Mouse (Mus musculus): Measurements from ENCODE around the gene Gm4884. TPM values are rescaled to one million over a fixed set of nuclear protein-coding genes. Genes with fewer than 3 reads are reported as not detected.
"Not testable (repeated sequence)": the region's sequence is repeated elsewhere in the genome, so short reads cannot be mapped to it uniquely, and the experiment has no call there.

The Gm4884 gene
- polyA plus RNA-seq (2014; fragmentation: Nextera tagmentation; extraction: Ambion mirVana): not detected in 2 replicates

DNA sequence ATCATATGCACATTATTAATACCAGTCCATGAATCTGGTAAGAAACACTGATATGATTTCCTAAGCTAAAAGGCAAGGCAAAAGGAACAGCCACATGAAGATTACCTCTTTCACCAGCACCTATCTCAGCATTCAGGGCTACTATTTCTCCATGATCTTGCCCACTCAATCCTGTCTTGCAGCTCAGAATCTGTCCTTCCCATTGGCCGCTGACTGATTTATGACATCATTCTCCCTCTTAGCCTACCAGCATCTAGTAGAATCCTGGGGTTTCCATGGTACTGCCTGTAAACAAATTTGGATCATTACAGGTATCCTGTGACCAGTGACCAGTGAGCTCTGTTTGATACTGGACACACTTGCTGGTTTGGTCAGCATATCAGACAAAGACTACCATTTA is at the start of gene Gm4884:
Gene Gm4884 (plus strand): TSS at position 301 of the 400 bp plus-strand sequence.
- not testable (repeated sequence) for H3K4me2 ChIP-seq (ENCODE audit: low read depth, low read length, severe bottlenecking); H3K4me3 ChIP-seq (ENCODE audit: low read depth, low read length); ATAC-seq (replicated peaks; ENCODE audit: low FRiP score); H3K9me3 ChIP-seq (ENCODE audit: control insufficient read depth, low read length); H3K27ac ChIP-seq (ENCODE audit: low read depth, low read length); H3K27me3 ChIP-seq (ENCODE audit: control insufficient read depth, insufficient read depth, low read length); DNase-seq (ENCODE audit: low spot score); H3K9ac ChIP-seq (ENCODE audit: low read length); H3K4me1 ChIP-seq (replicated peaks; ENCODE audit: control insufficient read depth, insufficient read depth, low read length); H3K36me3 ChIP-seq (ENCODE audit: control insufficient read depth, insufficient read depth, low read length)
- 96% methylated on average over 1 of the region's 1 CpGs for WGBS

DNA sequence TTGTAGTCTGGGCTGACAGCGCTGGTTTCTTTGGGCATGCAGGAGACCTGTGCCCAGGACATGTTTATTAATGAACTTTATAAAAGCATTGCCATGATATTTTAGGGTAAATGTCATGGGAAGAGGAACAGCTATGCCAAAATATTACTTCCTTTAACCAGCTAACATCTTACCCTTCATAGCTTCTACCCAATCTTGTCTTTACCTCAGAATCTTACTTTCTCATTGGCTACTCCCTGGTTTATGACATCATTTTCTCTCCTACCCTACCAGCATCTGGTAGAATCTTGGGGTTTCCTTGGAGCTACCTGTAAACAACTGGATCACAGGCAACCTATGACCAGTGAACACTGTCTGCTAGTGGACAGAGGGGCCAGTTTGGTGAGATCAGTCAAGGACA is 45.3 kb upstream of the Gm4884 start, which contains the start of gene 4930433I11Rik:
Gene 4930433I11Rik (plus strand): TSS at position 301 of the 400 bp plus-strand sequence.
- H3K9ac ChIP-seq (ENCODE audit: low read length): no peak within 1 kb of the TSS
- H3K27ac ChIP-seq (ENCODE audit: low read depth, low read length): no peak within 1 kb of the TSS
- no peaks in the 10 kb centered on the region for H3K27me3 ChIP-seq (ENCODE audit: control insufficient read depth, insufficient read depth, low read length)
- DNase-seq (ENCODE audit: low spot score) (no peak), ATAC-seq (replicated peaks; ENCODE audit: low FRiP score) (no peak)
- no peaks in the 10 kb centered on the region for H3K36me3 ChIP-seq (ENCODE audit: control insufficient read depth, insufficient read depth, low read length)
- H3K4me2 ChIP-seq (ENCODE audit: low read depth, low read length, severe bottlenecking): no peak within 1 kb of the TSS
- H3K4me3 ChIP-seq (ENCODE audit: low read depth, low read length): no peak within 1 kb of the TSS
- no peaks in the 10 kb centered on the region for H3K4me1 ChIP-seq (replicated peaks; ENCODE audit: control insufficient read depth, insufficient read depth, low read length)
- no peaks in the 10 kb centered on the region for H3K9me3 ChIP-seq (ENCODE audit: control insufficient read depth, low read length)
- WGBS: 91% methylated on average over 1 of the region's 1 CpGs

DNA sequence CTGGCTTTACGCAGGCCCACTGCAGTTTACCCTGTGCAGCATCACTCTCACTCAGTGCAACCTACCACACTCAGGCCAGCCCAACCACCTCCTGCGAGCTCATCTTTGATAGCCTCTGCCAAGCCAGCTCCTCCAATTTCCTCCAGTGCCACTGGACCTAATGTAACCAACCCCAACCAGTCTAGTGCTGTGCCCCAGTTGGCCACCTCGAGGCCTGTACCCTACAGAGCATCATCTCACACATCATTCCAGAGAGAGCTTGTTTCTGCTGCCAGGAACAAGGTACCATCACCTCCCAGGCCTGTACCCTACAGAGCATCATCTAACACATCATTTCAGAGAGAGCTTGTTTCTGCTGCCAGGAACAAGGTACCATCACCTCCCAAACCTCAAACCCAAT is 11.5 kb downstream of the Gm4884 start:
- not testable (repeated sequence) for H3K27ac ChIP-seq (ENCODE audit: low read depth, low read length); H3K27me3 ChIP-seq (ENCODE audit: control insufficient read depth, insufficient read depth, low read length); H3K36me3 ChIP-seq (ENCODE audit: control insufficient read depth, insufficient read depth, low read length); DNase-seq (ENCODE audit: low spot score); H3K4me1 ChIP-seq (replicated peaks; ENCODE audit: control insufficient read depth, insufficient read depth, low read length); H3K9me3 ChIP-seq (ENCODE audit: control insufficient read depth, low read length); H3K4me2 ChIP-seq (ENCODE audit: low read depth, low read length, severe bottlenecking); H3K4me3 ChIP-seq (ENCODE audit: low read depth, low read length); H3K9ac ChIP-seq (ENCODE audit: low read length); ATAC-seq (replicated peaks; ENCODE audit: low FRiP score)
- 71% methylated on average over 3 of the region's 3 CpGs for WGBS

Other genes with a start within 250 kb of the Gm4884 start
- 7.6 and 7.7 TPM in 2 replicates for gene Vstm2b, start 134.4 kb upstream of the Gm4884 start, polyA plus RNA-seq (2014; fragmentation: Nextera tagmentation; extraction: Ambion mirVana)
- not detected in 2 replicates for gene 4930433I11Rik, start 45.2 kb upstream of the Gm4884 start, polyA plus RNA-seq (2014; fragmentation: Nextera tagmentation; extraction: Ambion mirVana)
- gene Gm5592, start 121.1 kb downstream of the Gm4884 start, polyA plus RNA-seq (2014; fragmentation: Nextera tagmentation; extraction: Ambion mirVana): not detected in 2 replicates